Mouse (Mus musculus): ENCODE results near the gene Habp2. TPM values are rescaled to one million over a fixed set of nuclear protein-coding genes. Genes with fewer than 3 reads are reported as not detected.
"Not testable (repeated sequence)": the region's sequence is repeated elsewhere in the genome, so short reads cannot be mapped to it uniquely, and the experiment has no call there.

Gene Habp2
- total RNA-seq, 2 experiments from 2014 or later, result not detected

DNA sequence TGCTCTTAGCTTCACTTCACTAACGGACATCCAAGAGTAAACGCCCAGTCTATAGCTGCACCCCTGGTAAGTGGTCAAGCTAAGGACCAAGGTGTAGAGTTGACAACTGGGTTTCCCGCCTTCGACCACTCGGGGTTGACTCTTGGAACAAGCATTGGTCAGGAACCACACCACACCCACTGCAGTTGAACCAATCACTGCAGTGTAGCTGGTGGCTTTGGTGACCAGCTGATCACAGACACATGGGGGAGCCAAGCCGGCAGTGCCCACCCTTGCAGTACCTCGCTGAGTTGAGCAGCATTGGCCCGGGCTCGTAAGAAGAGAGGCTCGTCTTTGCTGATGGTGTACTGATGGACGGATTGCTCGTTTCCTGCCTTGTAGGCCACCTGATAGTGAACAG is 68.3 kb downstream of the Habp2 start:
- ATAC-seq (replicated peaks; ENCODE audit: low FRiP score, poor library complexity, severe bottlenecking), result no peak

GRCm38 (mm10) chr19:56356480-56357373 is 69.8 kb downstream of the Habp2 start:
- ATAC-seq (replicated peaks; ENCODE audit: low FRiP score, poor library complexity, severe bottlenecking), result peak; percentile 65; the same call in 1 of the 2 replicates

GRCm38 (mm10) chr19:56357374-56357708 is 70.4 kb downstream of the Habp2 start:
- not testable (repeated sequence) for ATAC-seq (replicated peaks; ENCODE audit: low FRiP score, poor library complexity, severe bottlenecking)

DNA sequence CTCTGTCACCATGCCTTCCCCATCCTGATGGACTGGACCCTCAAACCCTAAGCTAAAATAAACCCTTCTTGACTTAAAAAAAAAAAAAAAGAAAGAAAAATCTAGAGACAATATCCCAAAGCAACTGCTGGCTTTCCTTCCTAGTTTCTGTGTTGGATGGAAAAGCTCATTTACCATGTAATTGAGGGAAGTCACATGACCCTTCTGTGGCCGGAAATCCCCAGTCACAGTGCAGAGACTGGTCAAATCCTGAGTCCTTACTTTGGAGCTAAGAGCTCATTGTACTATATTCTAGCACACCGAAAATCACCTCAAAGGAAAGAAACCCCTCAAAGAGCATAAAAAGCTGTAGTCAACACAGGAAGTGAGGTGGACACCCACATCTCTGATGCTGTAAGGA is 72.0 kb downstream of the Habp2 start:
- no peak for ATAC-seq (replicated peaks; ENCODE audit: low FRiP score, poor library complexity, severe bottlenecking)

GRCm38 (mm10) chr19:56363721-56364460 is 77.0 kb downstream of the Habp2 start:
- no peak for ATAC-seq (replicated peaks; ENCODE audit: low FRiP score, poor library complexity, severe bottlenecking)

GRCm38 (mm10) chr19:56364563-56364962 is 77.6 kb downstream of the Habp2 start:
- no peak for ATAC-seq (replicated peaks; ENCODE audit: low FRiP score, poor library complexity, severe bottlenecking)

DNA sequence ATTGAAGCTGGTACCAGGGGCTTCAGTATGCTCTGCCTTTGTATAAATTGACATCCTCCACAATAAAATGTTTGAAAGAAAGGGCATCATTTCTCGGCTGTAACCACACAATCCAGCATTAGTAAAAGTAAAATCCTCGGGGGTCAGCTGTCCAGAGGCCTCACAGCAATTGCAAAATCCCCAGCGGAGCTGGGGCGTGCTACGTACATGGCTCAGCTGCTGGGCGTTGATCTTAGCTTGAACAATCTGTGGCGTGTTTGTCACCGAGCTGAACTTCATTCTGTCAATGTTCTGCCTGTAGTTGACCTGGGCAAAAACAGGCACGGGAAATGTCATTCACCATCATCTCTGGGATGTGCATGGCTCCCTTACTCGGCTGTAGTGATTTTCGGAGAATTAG is 79.2 kb downstream of the Habp2 start:
- no peak for ATAC-seq (replicated peaks; ENCODE audit: low FRiP score, poor library complexity, severe bottlenecking)

DNA sequence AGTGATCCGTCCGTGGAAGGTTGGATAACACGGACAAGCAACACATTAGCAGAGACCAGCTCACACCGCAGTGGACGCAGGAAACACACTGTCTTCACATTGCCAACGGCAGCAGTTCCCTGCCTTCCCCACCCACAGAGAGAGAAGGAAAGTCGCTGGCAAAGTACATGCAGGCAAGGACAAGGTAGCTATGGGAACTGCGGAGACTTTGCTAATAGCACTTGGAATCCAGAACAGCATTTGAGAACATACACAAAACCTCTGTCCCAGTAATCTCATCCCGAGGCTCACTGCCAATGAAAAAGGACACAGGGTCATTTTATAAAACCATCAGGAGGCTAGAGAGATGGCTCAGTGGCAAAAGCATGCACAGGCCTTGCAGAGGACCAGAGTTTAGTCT is 79.7 kb downstream of the Habp2 start:
- ATAC-seq (replicated peaks; ENCODE audit: low FRiP score, poor library complexity, severe bottlenecking), result no peak

DNA sequence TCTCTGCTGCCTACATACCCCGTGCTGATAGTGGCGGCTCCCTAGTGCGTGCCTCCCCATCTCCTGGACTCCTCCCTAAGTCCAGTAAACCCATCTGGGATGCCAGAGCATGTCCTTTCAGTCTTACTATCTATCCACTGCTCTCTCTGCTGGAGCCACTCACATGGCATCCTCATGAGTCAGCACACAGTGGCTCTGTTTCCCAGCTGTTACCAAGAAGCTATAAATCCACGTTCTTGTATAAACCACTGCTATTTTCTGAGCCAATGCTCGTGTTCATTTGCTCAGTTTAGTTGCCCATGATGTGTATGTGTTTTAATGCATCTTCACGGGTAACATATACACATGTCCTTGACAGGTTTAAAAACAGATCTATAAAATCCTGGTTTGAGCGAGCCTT is 80.8 kb downstream of the Habp2 start:
- no peak for ATAC-seq (replicated peaks; ENCODE audit: low FRiP score, poor library complexity, severe bottlenecking)

GRCm38 (mm10) chr19:56368912-56369311 is 82.0 kb downstream of the Habp2 start:
- ATAC-seq (replicated peaks; ENCODE audit: low FRiP score, poor library complexity, severe bottlenecking), result no peak

Other genes with a start within 250 kb of the Habp2 start
- gene Nrap, start 102.9 kb downstream of the Habp2 start, total RNA-seq (2015; ENCODE audit: low replicate concordance), result not detected in 2 replicates
- 0.51 TPM in 1 of 2 replicates, not detected in the other for gene Nrap, start 102.9 kb downstream of the Habp2 start, total RNA-seq (2017; ENCODE audit: low replicate concordance)
- 14.8 and 17.6 TPM in 2 replicates for gene Casp7, start 110.0 kb downstream of the Habp2 start, total RNA-seq (2015; ENCODE audit: low replicate concordance)
- gene Casp7, start 110.0 kb downstream of the Habp2 start, total RNA-seq (2017; ENCODE audit: low replicate concordance), result 15.0 and 17.6 TPM in 2 replicates
- not detected in 2 replicates for gene Plekhs1, start 174.5 kb downstream of the Habp2 start, total RNA-seq (2015; ENCODE audit: low replicate concordance)
- gene Plekhs1, start 174.5 kb downstream of the Habp2 start, total RNA-seq (2017; ENCODE audit: low replicate concordance), result 0.28 TPM in 1 of 2 replicates, not detected in the other